Mouse (Mus musculus) erythroid progenitor cell, adult 5-6 weeks (primary cell): ENCODE data around the gene Mdm1. TPM values are rescaled to one million over a fixed set of nuclear protein-coding genes. Genes with fewer than 3 reads are reported as not detected.

ENCODE experiments used
- ATAC-seq: replicated peaks from 2 replicates; pipeline ENCODE4 v1.8.0; 2016; ENCODE audit warnings: moderate number of reproducible peaks, mild to moderate bottlenecking, moderate TSS enrichment, inconsistent platforms; ENCODE audit not compliant: poor library complexity, low FRiP score, severe bottlenecking
- total RNA-seq, 2 experiments: library from RNA; stranded (forward) in 1 of 2; stranded (reverse) in 1 of 2; fragments of 150-400 nt in 1 of 2; fragments of 186-747, 209-891 nt in 1 of 2; gene quantifications; 2 replicates each; pipeline versions ENCODE4 v1.2.3 to v1.2.4; 2015 to 2017; ENCODE audit warnings: low replicate concordance in 2 of 2

Mdm1 gene
- 8.0 and 12.3 TPM in 2 replicates for total RNA-seq (2015; ENCODE audit: low replicate concordance)
- total RNA-seq (2017; ENCODE audit: low replicate concordance) = 30.4 and 41.5 TPM in 2 replicates

DNA sequence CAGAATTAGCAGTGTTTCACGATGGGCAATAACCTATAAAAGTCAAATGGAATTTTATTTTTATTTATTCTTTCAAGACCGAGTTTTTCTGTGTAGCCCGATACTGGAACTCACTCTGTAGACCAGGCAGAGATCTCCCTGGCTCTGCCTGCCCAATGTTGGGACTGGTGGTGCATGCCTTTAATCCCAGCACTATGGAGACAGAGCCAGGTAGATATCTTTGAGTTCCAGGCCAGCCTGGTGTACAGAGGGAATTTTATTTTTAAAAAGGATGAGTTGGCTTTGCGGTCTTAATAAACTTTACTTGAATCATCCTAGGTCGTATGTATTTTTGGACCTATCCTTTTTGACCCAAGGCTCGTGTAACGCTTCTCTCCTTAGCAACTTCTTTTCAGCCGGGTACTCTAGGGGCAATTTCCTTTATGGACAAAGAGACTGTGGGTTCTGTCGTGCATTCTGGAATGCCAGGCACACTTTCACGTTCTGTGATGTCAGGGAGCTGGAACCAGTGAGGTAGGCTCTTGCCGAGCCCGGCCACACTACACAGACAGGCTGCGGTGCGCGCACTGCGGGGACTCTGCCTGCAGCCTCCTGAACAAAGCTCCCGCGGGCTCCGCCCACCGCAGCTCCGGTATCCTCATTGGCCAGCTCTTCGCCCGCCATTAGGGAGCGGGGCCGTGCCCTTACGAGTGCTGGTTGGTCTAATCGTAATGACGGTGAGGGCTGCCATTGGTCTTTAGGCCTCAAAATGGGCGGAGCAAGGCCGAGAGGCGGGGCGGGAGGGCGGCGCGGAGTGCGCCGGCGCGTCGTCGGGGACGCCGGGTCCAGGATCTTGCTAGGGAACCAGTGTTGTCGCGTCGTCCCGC is at the start of gene Mdm1:
Gene Mdm1 (plus strand): TSS at position 794 of the 866 bp plus-strand sequence.
- ATAC-seq = peak; percentile 99

GRCm38 (mm10) chr10:118092745-118093144 is 48.9 kb upstream of the Mdm1 start:
- no peak for ATAC-seq

DNA sequence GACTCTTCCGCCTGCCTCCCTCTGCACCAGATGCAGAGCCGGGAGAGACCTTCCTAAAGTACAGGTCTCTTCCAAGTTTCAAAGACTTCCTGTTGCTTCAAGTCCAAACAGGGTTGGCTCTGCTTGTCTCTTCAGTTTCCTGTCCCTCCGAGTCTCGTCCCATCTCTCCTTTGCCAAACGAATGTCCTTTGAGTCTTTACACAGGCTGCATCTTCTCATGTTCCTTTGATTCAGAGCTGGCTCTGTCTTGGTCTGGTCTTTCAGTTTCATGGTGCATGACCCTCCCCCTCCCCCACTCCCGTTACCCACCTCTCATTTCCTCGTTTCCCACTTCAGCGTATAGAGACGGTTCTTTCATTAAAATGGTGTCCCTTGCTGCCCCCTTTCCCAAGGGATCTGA is 47.9 kb upstream of the Mdm1 start:
- no peak for ATAC-seq

- ATAC-seq = no peak
Observed at GRCm38 (mm10) chr10:118094853-118095252, 46.8 kb upstream of the Mdm1 start.

DNA sequence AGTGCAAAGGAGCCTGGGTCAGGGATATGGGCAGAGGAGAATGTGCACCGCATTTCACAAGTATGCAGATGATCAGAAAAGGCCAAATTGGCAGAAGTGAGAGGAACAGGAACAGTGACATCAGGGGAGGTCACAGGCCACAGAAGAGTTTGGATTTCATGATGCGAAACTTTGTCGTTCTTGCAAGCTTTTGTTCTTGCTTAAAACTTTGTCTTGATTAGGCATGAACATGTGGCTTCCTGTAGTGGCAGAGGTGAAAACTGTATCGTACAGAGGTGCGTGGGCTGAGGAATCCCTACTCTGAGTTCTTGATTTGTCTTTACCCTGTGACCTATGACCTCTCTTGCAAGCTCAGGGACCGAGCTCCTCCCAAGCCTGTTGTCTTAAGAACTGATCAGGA is 45.4 kb upstream of the Mdm1 start:
- ATAC-seq = no peak

DNA sequence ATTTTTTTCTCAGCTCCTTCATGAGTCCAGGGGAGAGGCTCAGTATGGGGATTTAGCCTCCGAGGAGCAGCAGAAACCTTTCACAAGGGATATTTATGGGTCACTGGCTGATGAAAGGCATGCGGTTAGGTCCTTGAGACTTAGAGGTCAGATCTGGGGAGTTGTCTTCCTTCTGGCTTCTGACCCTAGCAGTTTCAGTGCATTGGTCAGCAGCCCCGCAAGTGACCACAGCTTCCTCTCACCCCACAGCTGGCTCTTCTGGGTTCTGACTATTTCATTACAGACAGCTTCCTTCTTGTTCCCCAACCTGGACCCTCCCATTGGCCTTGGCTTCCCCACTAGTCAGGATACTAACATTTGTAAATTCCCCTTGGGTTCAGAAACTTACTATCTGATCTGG is 43.7 kb upstream of the Mdm1 start:
- ATAC-seq = no peak

DNA sequence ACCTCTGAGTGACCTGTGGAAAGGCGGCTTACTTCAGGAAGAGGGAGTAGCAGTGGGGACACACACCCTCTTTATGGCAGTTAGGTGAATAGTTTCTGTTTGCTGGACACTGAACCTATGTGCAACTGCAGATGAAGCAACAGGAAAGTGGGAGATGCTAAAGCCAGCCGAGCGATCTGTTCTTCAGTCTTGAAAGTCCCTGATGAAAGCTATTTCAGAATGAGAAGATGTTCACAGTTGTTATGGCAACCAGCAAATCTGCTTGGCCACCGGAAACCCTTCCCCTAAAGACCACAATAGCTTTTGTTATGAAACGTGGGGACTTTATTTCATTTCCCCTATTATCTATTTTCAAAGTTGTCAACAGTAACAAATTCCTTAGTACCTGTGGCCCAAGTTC is 41.0 kb upstream of the Mdm1 start:
- no peak for ATAC-seq

DNA sequence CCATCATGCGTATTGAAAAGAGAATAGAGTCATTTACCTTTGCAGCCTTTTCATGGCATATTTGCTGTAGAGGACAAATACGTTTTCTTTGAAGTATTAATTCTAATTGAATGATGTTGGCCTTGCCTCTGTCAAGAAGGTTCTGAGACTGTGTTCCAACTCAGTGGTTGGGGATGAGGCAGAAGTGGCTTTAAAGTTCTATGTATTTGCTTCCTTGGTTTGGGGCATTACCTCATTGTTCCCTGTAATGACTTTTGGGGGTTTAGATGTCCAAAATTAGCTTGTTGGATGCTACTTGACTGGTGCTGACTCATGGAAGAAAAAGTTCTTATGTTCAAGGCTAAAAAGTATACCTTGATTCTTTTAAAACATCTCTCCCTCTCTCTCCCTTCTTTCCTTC is 40.6 kb upstream of the Mdm1 start:
- ATAC-seq = no peak

DNA sequence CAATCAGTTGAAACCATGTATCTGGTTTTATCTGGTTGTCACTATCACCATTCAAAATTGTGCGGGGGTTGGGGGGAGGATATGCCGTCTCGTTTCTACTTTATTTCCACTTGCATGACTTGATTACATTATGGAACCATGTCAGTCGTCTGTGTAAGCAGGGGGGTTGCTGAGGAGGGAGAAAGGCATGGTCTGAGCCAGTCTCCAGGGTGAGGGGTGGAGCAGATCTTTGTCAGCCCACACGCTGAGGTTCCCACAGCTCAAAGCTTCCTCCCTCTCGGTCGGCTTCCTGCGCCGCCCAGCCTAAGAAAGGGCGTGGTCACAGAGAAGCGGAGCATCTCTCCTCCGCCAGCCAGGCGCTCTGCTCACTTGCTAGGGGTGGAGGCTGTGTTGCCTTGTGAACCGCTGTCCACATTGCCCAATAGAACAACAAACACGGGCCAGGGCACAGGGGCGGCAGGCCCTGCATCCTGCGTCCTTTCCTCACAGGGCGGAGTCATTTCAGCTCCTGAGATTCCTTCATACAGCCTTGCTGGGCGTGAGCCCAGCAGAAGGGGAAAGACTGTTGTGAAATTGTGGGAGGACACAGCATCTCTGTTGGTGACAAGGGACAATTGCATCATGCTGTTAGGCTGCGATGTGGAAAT is 38.5 kb upstream of the Mdm1 start:
- peak; percentile 52; the same call in 1 of the 2 replicates for ATAC-seq

GRCm38 (mm10) chr10:118103906-118104305 is 37.7 kb upstream of the Mdm1 start:
- no peak for ATAC-seq

DNA sequence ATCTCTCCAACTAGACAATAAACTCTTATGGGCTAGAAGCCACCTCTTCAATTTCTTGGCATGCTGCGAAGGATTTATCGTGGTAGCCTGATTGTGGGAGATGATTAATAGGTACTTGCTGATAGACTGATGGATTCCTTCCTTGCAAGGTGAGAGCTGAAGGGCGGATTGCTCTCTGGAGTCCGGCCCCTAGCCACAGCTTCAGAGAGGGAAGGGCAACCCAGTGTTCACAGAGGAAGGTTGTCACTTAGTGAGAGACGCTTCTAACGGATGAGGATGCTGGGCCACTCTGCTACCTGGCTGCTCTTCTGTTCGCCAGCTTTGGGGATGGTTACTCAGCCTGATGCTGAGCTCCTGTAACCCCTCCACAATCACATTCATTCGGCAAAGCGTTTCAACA is 34.6 kb upstream of the Mdm1 start:
- ATAC-seq = no peak

- no peak for ATAC-seq
Observed at GRCm38 (mm10) chr10:118110006-118110920, 31.3 kb upstream of the Mdm1 start.

DNA sequence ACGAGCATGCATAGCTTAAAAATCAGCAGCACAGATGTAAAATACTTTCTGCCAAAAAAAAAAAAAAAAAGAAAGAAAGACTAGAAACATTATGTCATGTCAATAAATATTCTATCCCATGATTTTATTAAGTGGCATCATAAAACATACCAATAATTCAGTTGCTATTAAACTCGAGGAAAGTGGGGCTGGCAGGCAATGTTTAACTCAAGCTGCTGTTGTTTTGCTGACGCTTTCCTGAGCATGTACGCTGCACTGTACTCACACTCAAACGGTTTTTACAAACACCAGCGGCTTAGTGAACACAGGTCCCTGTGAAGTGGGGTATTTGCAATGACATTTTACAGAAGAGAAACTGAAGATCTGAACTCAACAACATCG is 30.7 kb upstream of the Mdm1 start:
- no peak for ATAC-seq

DNA sequence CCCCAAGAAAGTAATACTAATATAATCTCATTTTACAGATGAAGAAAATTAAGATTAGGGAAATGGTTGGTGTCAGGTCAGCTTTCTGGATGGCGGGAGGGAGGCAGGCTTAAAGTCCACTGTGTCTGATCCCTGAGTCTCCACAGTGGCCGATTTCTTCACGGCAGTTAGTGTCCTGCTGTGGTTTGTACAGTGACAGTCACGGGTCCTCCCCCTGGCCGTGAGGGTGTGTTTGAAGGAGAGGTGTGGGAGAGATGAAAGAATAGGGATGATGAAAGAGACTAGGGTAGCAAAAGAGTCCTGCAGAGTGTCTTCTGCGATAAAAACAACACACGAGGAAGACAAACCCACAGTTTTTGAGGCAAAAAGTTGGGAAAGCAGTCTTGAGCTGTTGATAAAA is 30.0 kb upstream of the Mdm1 start:
- no peak for ATAC-seq

GRCm38 (mm10) chr10:118112294-118112893 is 29.2 kb upstream of the Mdm1 start:
- no peak for ATAC-seq

- no peak for ATAC-seq
Observed at GRCm38 (mm10) chr10:118113256-118113682, 28.3 kb upstream of the Mdm1 start.

- ATAC-seq = no peak
Observed at GRCm38 (mm10) chr10:118114271-118114670, 27.3 kb upstream of the Mdm1 start.

DNA sequence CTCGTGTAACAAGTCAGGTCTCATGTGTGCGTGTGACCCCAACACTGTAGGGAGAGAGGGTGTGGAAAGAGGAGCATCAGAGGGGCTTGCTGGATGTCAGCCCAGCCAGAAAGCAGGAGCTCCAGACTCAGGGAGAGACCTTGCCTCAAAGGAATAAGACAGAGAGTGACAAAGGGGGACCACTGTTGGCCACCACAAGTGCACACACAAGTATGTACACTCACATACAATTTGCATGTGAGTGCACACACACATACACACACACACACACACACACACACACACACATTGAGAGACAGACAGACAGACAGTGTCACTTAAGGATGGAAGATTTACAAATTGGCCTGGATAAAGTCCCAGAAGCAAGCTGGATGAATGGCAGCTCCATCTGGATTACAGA is 25.2 kb upstream of the Mdm1 start:
- no peak for ATAC-seq

- ATAC-seq = no peak
Observed at GRCm38 (mm10) chr10:118121047-118121936, 20.3 kb upstream of the Mdm1 start.
